ENCODE assay signal across 8 mouse cellular contexts in genomic region chr11:51262342-51263285, GRCm38 (mm10). TPM values are rescaled to one million over a fixed set of nuclear protein-coding genes. Genes with fewer than 3 reads are reported as not detected.
DNase-seq lines count a peak whose midpoint lies in the region; ATAC-seq and TF ChIP-seq lines count a peak whose summit lies in the region.

Gene BC049762, minus strand, starts transcription at chr11:51263046.

- DNase-seq in 3T3-L1 (ENCODE audit: low read depth, low spot score): peak; percentile 96
- peak; percentile 97 to 98 for DNase-seq in adrenal gland, postnatal 4 days (ENCODE audit: low spot score in 2 of 2)
- DNase-seq in embryonic facial prominence, embryonic 14.5 days (ENCODE audit: low spot score): peak; percentile 99
- peak; percentile 99 for DNase-seq in heart, adult 2 months
- peak; percentile 98 to 99 for DNase-seq in kidney, adult 8-10 months
- DNase-seq in spleen, postnatal 10 days (ENCODE audit: low spot score in 2 of 2): peak; percentile 98 to 99

- H3K79me2 ChIP-seq in heart, adult 2 months (replicated peaks; ENCODE audit: control insufficient read depth, insufficient read depth, low read length): peaks cover 3% of the 10 kb centered on the region

- peaks cover 10% of the 10 kb centered on the region for H3K4me1 ChIP-seq in embryonic facial prominence, embryonic 14.5 days (ENCODE audit: control insufficient read depth, insufficient read depth, low read length)
- peaks cover 11% of the 10 kb centered on the region for H3K4me1 ChIP-seq in heart, adult 2 months (ENCODE audit: control insufficient read depth, insufficient read depth, low read length)
- H3K4me1 ChIP-seq in limb, embryonic 13.5 days: peaks cover 31% of the 10 kb centered on the region
- peaks cover 31% of the 10 kb centered on the region for H3K4me1 ChIP-seq in midbrain, embryonic 16.5 days (ENCODE audit: control insufficient read depth, insufficient read depth, low read length)

- H3K27me3 ChIP-seq in embryonic facial prominence, embryonic 14.5 days (replicated peaks; ENCODE audit: control insufficient read depth, insufficient read depth, low read length): no peaks in the 10 kb centered on the region
- H3K27me3 ChIP-seq in heart, adult 2 months (ENCODE audit: control insufficient read depth, insufficient read depth, low read length): no peaks in the 10 kb centered on the region
- no peaks in the 10 kb centered on the region for H3K27me3 ChIP-seq in limb, embryonic 13.5 days
- H3K27me3 ChIP-seq in midbrain, embryonic 16.5 days (ENCODE audit: control insufficient read depth, insufficient read depth, low read depth, low read length): no peaks in the 10 kb centered on the region

- H3K9ac ChIP-seq in embryonic facial prominence, embryonic 14.5 days (ENCODE audit: low read depth, low read length): peak within 1 kb of the TSS; percentile 97
- peak within 1 kb of the TSS; percentile 96 for H3K9ac ChIP-seq in heart, adult 2 months (ENCODE audit: low read depth, low read length)
- peak within 1 kb of the TSS; percentile 96 for H3K9ac ChIP-seq in limb, embryonic 13.5 days
- H3K9ac ChIP-seq in midbrain, embryonic 16.5 days (ENCODE audit: low read depth, low read length): peak within 1 kb of the TSS; percentile 99

- H3K27ac ChIP-seq in embryonic facial prominence, embryonic 14.5 days (replicated peaks; ENCODE audit: low read depth, low read length): peak within 1 kb of the TSS; percentile 95
- peak within 1 kb of the TSS; percentile 99 for H3K27ac ChIP-seq in heart, adult 2 months
- H3K27ac ChIP-seq in limb, embryonic 13.5 days: peak within 1 kb of the TSS; percentile 92
- H3K27ac ChIP-seq in midbrain, embryonic 16.5 days (ENCODE audit: low read length): peak within 1 kb of the TSS; percentile 98

- peak within 1 kb of the TSS; percentile 91 for H3K4me3 ChIP-seq in embryonic facial prominence, embryonic 14.5 days (ENCODE audit: low read depth, low read length)
- H3K4me3 ChIP-seq in heart, adult 2 months: peak within 1 kb of the TSS; percentile 96
- H3K4me3 ChIP-seq in limb, embryonic 13.5 days: peak within 1 kb of the TSS; percentile 90
- H3K4me3 ChIP-seq in midbrain, embryonic 16.5 days (ENCODE audit: low read depth, low read length): peak within 1 kb of the TSS; percentile 95

- H3K9me3 ChIP-seq in embryonic facial prominence, embryonic 14.5 days (ENCODE audit: control insufficient read depth, low read length): no peaks in the 10 kb centered on the region
- no peaks in the 10 kb centered on the region for H3K9me3 ChIP-seq in limb, embryonic 13.5 days
- H3K9me3 ChIP-seq in midbrain, embryonic 16.5 days (replicated peaks; ENCODE audit: control insufficient read depth, low read length, poor library complexity, severe bottlenecking): no peaks in the 10 kb centered on the region

- 10% methylated on average over 49 of the region's 57 CpGs for whole genome bisulfite sequencing in embryonic facial prominence, embryonic 14.5 days
- 8% methylated on average over 57 of the region's 57 CpGs for WGBS in heart, adult 2 months
- WGBS in limb, embryonic 13.5 days: 9% methylated on average over 57 of the region's 57 CpGs
- 9% methylated on average over 57 of the region's 57 CpGs for WGBS in midbrain, embryonic 16.5 days

- 0 out of 2 replicates have a peak, but pooled peaks have one; percentile 8 for TF ChIP-seq CTCF in heart, adult 2 months (IDR thresholded peaks at IDR 0.05)

- peak; percentile 99 for TF ChIP-seq POLR2A in heart, adult 2 months (IDR thresholded peaks at IDR 0.05; ENCODE audit: insufficient read depth, low read depth, low read length)

- H3K36me3 ChIP-seq in embryonic facial prominence, embryonic 14.5 days (ENCODE audit: control insufficient read depth, insufficient read depth, low read length): peaks cover 8% of the 10 kb centered on the region
- H3K36me3 ChIP-seq in heart, adult 2 months (ENCODE audit: control insufficient read depth, insufficient read depth, low read length): peaks cover 23% of the 10 kb centered on the region
- H3K36me3 ChIP-seq in limb, embryonic 13.5 days: peaks cover 9% of the 10 kb centered on the region
- 0 out of 2 replicates have a peak, but pooled peaks cover 2% of the 10 kb centered on the region for H3K36me3 ChIP-seq in midbrain, embryonic 16.5 days (ENCODE audit: control insufficient read depth, insufficient read depth, low read length)

- TF ChIP-seq EP300 in heart, adult 2 months (IDR thresholded peaks at IDR 0.05; ENCODE audit: insufficient read depth, low read depth, low read length): peak; percentile 81

- intact Hi-C loops in heart, adult 2 months (cut with DNase I): no loop called here

- peak within 1 kb of the TSS; percentile 90 for H3K4me2 ChIP-seq in embryonic facial prominence, embryonic 14.5 days (ENCODE audit: low read depth, low read length)
- peak within 1 kb of the TSS; percentile 86 for H3K4me2 ChIP-seq in limb, embryonic 13.5 days (replicated peaks)
- H3K4me2 ChIP-seq in midbrain, embryonic 16.5 days (ENCODE audit: low read length): peak within 1 kb of the TSS; percentile 92

- peak; percentile 99 for ATAC-seq in embryonic facial prominence, embryonic 14.5 days (ENCODE audit: low read depth)
- peak; percentile 98 for ATAC-seq in limb, embryonic 13.5 days (ENCODE audit: low FRiP score, low read depth)
- ATAC-seq in midbrain, embryonic 16.5 days: peak; percentile 99

RNA-seq across cellular contexts. Expression of gene BC049762, which starts in this region (rescaled TPM):
- under 1 TPM; 0.37 to 0.59 TPM for total RNA-seq in adrenal gland, postnatal 4 days (2021)
- 0.33 and 0.48 TPM in 2 replicates for polyA plus RNA-seq in embryonic facial prominence, embryonic 14.5 days (2014; fragmentation: Nextera tagmentation; extraction: Ambion mirVana)
- total RNA-seq in heart, adult 2 months (2021): under 1 TPM in 1 of 2 experiments, not detected in 1; 0.41 TPM
- 0.23 and 0.84 TPM in 2 replicates for polyA plus RNA-seq in heart, adult 2 months (2012; rRNA removed)
- polyA plus RNA-seq in limb, embryonic 13.5 days (2015; fragmentation: Nextera tagmentation; extraction: Ambion mirVana): 0.52 and 0.53 TPM in 2 replicates
- polyA plus RNA-seq in midbrain, embryonic 16.5 days (2015; fragmentation: Nextera tagmentation; extraction: Ambion mirVana): 0.34 and 0.48 TPM in 2 replicates

Comparison
In these comparisons a context has a peak if more than half of its experiments do, and no peak if none do; other contexts are left out.
1. Peak in every context shown above with its lines: DNase-seq, ATAC-seq, H3K4me3 ChIP-seq and H3K27ac ChIP-seq.
2. Peak in DNase-seq in adrenal gland, postnatal 4 days; RNA of the gene not detected or under 1 TPM.
3. Peak in DNase-seq, ATAC-seq, H3K4me3 ChIP-seq, H3K27ac ChIP-seq, H3K9ac ChIP-seq and H3K4me2 ChIP-seq in embryonic facial prominence, embryonic 14.5 days; RNA of the gene not detected or under 1 TPM.
4. Peak in DNase-seq, H3K4me3 ChIP-seq, H3K27ac ChIP-seq and H3K9ac ChIP-seq in heart, adult 2 months; RNA of the gene not detected or under 1 TPM.
5. Peak in ATAC-seq, H3K4me3 ChIP-seq, H3K27ac ChIP-seq, H3K9ac ChIP-seq and H3K4me2 ChIP-seq in limb, embryonic 13.5 days; RNA of the gene not detected or under 1 TPM.
6. Peak in ATAC-seq, H3K4me3 ChIP-seq, H3K27ac ChIP-seq, H3K9ac ChIP-seq and H3K4me2 ChIP-seq in midbrain, embryonic 16.5 days; RNA of the gene not detected or under 1 TPM.